Mouse (Mus musculus) heart, embryonic 14.5 days (tissue): ENCODE measurements around the gene Zfp616. TPM values are rescaled to one million over a fixed set of nuclear protein-coding genes. Genes with fewer than 3 reads are reported as not detected.

Source experiments
- polyA plus RNA-seq: library from polyadenylated mRNA; unstranded; fragments of >200 nt; fragmentation: Nextera tagmentation; extraction: Ambion mirVana; gene quantifications from 2 replicates; pipeline ENCODE4 v1.2.1, GENCODE M21; 2014

Gene Zfp616
- polyA plus RNA-seq, 1 experiment from 2014 or later: not detected

Other genes starting within 250 kb of the Zfp616 start
- not detected in 2 replicates for gene Olfr393, start 218.5 kb upstream of the Zfp616 start, polyA plus RNA-seq
- gene Olfr394, start 179.2 kb upstream of the Zfp616 start, polyA plus RNA-seq: not detected in 2 replicates
- not detected in 2 replicates for gene Olfr395, start 160.7 kb upstream of the Zfp616 start, polyA plus RNA-seq
- gene Olfr23, start 133.3 kb upstream of the Zfp616 start, polyA plus RNA-seq: not detected in 2 replicates
- not detected in 2 replicates for gene Olfr397, start 109.1 kb upstream of the Zfp616 start, polyA plus RNA-seq
- not detected in 2 replicates for gene Olfr398, start 79.5 kb upstream of the Zfp616 start, polyA plus RNA-seq
- gene Olfr139, start 13.4 kb upstream of the Zfp616 start, polyA plus RNA-seq: not detected in 2 replicates
- not detected in 2 replicates for gene Olfr399, start 13.3 kb upstream of the Zfp616 start, polyA plus RNA-seq
- gene Olfr401, start 43.8 kb downstream of the Zfp616 start, polyA plus RNA-seq: not detected in 2 replicates
- not detected in 2 replicates for gene Olfr402, start 83.6 kb downstream of the Zfp616 start, polyA plus RNA-seq
- not detected in 2 replicates for gene Olfr403, start 116.3 kb downstream of the Zfp616 start, polyA plus RNA-seq
- gene Olfr43, start 141.4 kb downstream of the Zfp616 start, polyA plus RNA-seq: not detected in 2 replicates
- gene Olfr406, start 189.9 kb downstream of the Zfp616 start, polyA plus RNA-seq: not detected in 2 replicates
- not detected in 2 replicates for gene Olfr59, start 213.8 kb downstream of the Zfp616 start, polyA plus RNA-seq